Mouse (Mus musculus): Measurements from ENCODE around the gene Hist2h2be.

- TF ChIP-seq CTCF (IDR thresholded peaks at IDR 0.05; ENCODE audit: low read depth, low read length) (no peak), POLR2A (IDR thresholded peaks at IDR 0.05; ENCODE audit: insufficient read depth, low read length) (no peak)
Observed at GRCm38 (mm10) chr3:96235836-96236235, 14.9 kb downstream of the Hist2h2be start.

Measured in ES-Bruce4 (cell line).